Mouse (Mus musculus): ENCODE results near the gene Art2b.

GRCm38 (mm10) chr7:101540684-101541083 lies 44.7 kb downstream of the Art2b start:
- TF ChIP-seq POLR2A (IDR thresholded peaks at IDR 0.05; ENCODE audit: control insufficient read depth, extremely low read depth, insufficient read depth, low read length, poor library complexity) (no peak), CTCF (IDR thresholded peaks at IDR 0.05; ENCODE audit: borderline replicate concordance, control insufficient read depth, extremely low read depth, insufficient read depth, low read length, poor library complexity) (no peak)

All from thymus, adult 2 months (tissue).